Mouse (Mus musculus): ENCODE results near the gene Taf3. TPM values are rescaled to one million over a fixed set of nuclear protein-coding genes. Genes with fewer than 3 reads are reported as not detected.

The Taf3 gene
- total and polyA plus RNA-seq, 3 experiments = 8.3 to 20.9 TPM; not detected in 1

GRCm38 (mm10) chr2:10094327-10095100, 46.1 kb upstream of the Taf3 start:
- Histone ChIP-seq H3K79me2 (ENCODE audit: control insufficient read depth, insufficient read depth, low read length, poor library complexity) (no peaks in the 10 kb centered on the region), H3K4me3 (ENCODE audit: control insufficient read depth in 1 of 2, insufficient read depth in 1 of 2, low read depth in 2 of 2, low read length in 2 of 2) (no peak overlapping the region), H3K9me3 (replicated peaks; ENCODE audit: insufficient read depth, low read length) (no peaks in the 10 kb centered on the region), H3K4me1 (ENCODE audit: control insufficient read depth in 1 of 2, insufficient read depth in 2 of 2, low read length in 2 of 2) (no peaks in the 10 kb centered on the region), H3K27ac (ENCODE audit: control insufficient read depth, low read depth, low read length) (no peak overlapping the region), H3K36me3 (ENCODE audit: control insufficient read depth in 1 of 2, insufficient read depth in 2 of 2, low read length in 2 of 2) (peaks cover 0 to 6% of the 10 kb centered on the region in 2 experiments; a peak in 2 of 4 replicates), H3K9ac (ENCODE audit: control insufficient read depth, low read depth, low read length, poor library complexity, severe bottlenecking) (no peak overlapping the region), H3K27me3 (ENCODE audit: control insufficient read depth in 1 of 2, insufficient read depth in 2 of 2, low read length in 2 of 2) (no peaks in the 10 kb centered on the region)
- DNase-seq (ENCODE audit: low read depth, low spot score) = no peak
- TF ChIP-seq E2F4 (IDR thresholded peaks at IDR 0.05; ENCODE audit: borderline replicate concordance, low read depth, low read length) = no peak
- no peak for TF ChIP-seq CTCF (IDR thresholded peaks at IDR 0.05 in 2 of 3, conservative IDR thresholded peaks at IDR 0.05 in 1 of 3; ENCODE audit: control insufficient read depth in 1 of 3, insufficient read depth in 1 of 3, low read depth in 2 of 3, low read length in 3 of 3, poor library complexity in 1 of 3, severe bottlenecking in 1 of 3)
- no peak for TF ChIP-seq RAD21 (IDR thresholded peaks at IDR 0.05; ENCODE audit: low read depth, low read length)
- TF ChIP-seq UBTF (IDR thresholded peaks at IDR 0.05; ENCODE audit: borderline replicate concordance, insufficient read depth, low read depth, low read length) = no peak
- TF ChIP-seq GATA1 (IDR thresholded peaks at IDR 0.05; ENCODE audit: low read depth, low read length) = no peak
- no peak for TF ChIP-seq CHD1 (IDR thresholded peaks at IDR 0.05; ENCODE audit: low read depth, low read length)
- TF ChIP-seq TCF12 (IDR thresholded peaks at IDR 0.05; ENCODE audit: low read depth, low read length) = no peak
- no peak for TF ChIP-seq ELF1 (IDR thresholded peaks at IDR 0.05; ENCODE audit: low read depth, low read length)
- no peak for TF ChIP-seq ZC3H11A (IDR thresholded peaks at IDR 0.05; ENCODE audit: low read depth, low read length)
- TF ChIP-seq USF1 (IDR thresholded peaks at IDR 0.05; ENCODE audit: low read depth, low read length) = no peak
- TF ChIP-seq MAFK (IDR thresholded peaks at IDR 0.05; ENCODE audit: borderline replicate concordance, low read depth, low read length) = no peak
- TF ChIP-seq CHD2 (IDR thresholded peaks at IDR 0.05; ENCODE audit: low read length) = no peak
- TF ChIP-seq POLR2A (IDR thresholded peaks at IDR 0.05; ENCODE audit: control insufficient read depth in 1 of 2, insufficient read depth in 1 of 2, low read depth in 1 of 2, low read length in 2 of 2, poor library complexity in 1 of 2) = no peak
- TF ChIP-seq ZMIZ1 (IDR thresholded peaks at IDR 0.05; ENCODE audit: low read depth, low read length) = no peak
- no peak for TF ChIP-seq TBP (IDR thresholded peaks at IDR 0.05; ENCODE audit: low read depth, low read length)
- no peak for TF ChIP-seq ZNF384 (IDR thresholded peaks at IDR 0.05; ENCODE audit: low read depth, low read length)
- no peak for TF ChIP-seq SIN3A (IDR thresholded peaks at IDR 0.05; ENCODE audit: low read length)
- TF ChIP-seq RCOR1 (IDR thresholded peaks at IDR 0.05; ENCODE audit: low read depth, low read length) = no peak
- TF ChIP-seq JUND (IDR thresholded peaks at IDR 0.05; ENCODE audit: low read depth, low read length) = no peak
- TF ChIP-seq MYC (IDR thresholded peaks at IDR 0.05; ENCODE audit: low read depth, low read length) = no peak

DNA sequence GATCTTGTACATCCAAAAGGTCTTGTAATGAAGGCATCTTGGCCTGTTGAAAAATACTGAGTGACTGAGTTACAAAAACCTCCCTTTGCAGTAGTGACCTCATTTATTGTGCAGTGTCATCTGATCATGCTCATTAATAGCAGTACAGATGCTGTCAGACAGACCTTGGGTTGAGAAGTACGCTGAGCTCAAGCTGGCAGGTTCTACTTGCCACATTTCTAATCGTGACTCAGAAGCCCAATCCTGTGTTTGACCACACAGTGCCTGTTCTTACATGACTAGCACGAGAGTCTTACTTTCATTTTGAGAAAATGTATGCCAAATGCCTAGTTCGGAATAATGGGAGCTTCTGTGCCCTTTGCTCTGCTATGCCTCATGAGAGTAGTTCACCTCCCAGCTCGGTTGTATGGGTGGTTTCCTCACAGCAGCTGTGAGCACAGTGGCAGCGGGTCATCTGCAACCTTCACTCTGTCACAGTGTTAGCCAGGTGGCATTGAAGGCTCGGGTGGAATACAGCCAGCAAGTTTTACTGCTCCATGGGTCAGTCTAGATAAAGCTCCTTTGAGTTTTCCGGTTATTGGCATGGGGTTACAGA, 39.0 kb upstream of the Taf3 start:
- no peak overlapping the region for H3K4me3 ChIP-seq (ENCODE audit: control insufficient read depth in 1 of 2, insufficient read depth in 1 of 2, low read depth in 2 of 2, low read length in 2 of 2)
- peaks cover 3 to 10% of the 10 kb centered on the region in 2 experiments for H3K36me3 ChIP-seq (ENCODE audit: control insufficient read depth in 1 of 2, insufficient read depth in 2 of 2, low read length in 2 of 2)
- TF ChIP-seq ELF1 (IDR thresholded peaks at IDR 0.05; ENCODE audit: low read depth, low read length) = no peak
- no peak for TF ChIP-seq POLR2A (IDR thresholded peaks at IDR 0.05; ENCODE audit: control insufficient read depth in 1 of 2, insufficient read depth in 1 of 2, low read depth in 1 of 2, low read length in 2 of 2, poor library complexity in 1 of 2)
- TF ChIP-seq MAZ (IDR thresholded peaks at IDR 0.05; ENCODE audit: low read depth, low read length) = no peak
- TF ChIP-seq MYC (IDR thresholded peaks at IDR 0.05; ENCODE audit: low read depth, low read length) = no peak
- no peak for TF ChIP-seq ZMIZ1 (IDR thresholded peaks at IDR 0.05; ENCODE audit: low read depth, low read length)
- no peak for TF ChIP-seq BHLHE40 (IDR thresholded peaks at IDR 0.05; ENCODE audit: borderline replicate concordance, low read depth, low read length)
- TF ChIP-seq MYB (IDR thresholded peaks at IDR 0.05; ENCODE audit: low read depth, low read length) = no peak
- no peak for TF ChIP-seq ZKSCAN1 (IDR thresholded peaks at IDR 0.05; ENCODE audit: low read depth, low read length)
- no peak for TF ChIP-seq GATA1 (IDR thresholded peaks at IDR 0.05; ENCODE audit: low read depth, low read length)
- no peak for TF ChIP-seq HCFC1 (IDR thresholded peaks at IDR 0.05; ENCODE audit: low read depth, low read length)
- no peak for TF ChIP-seq MEF2A (IDR thresholded peaks at IDR 0.05; ENCODE audit: extremely low read depth, insufficient replicate concordance, low read depth, low read length, poor library complexity, severe bottlenecking)
- TF ChIP-seq JUND (IDR thresholded peaks at IDR 0.05; ENCODE audit: low read depth, low read length) = no peak
- no peak for TF ChIP-seq USF1 (IDR thresholded peaks at IDR 0.05; ENCODE audit: low read depth, low read length)
- TF ChIP-seq MAFK (IDR thresholded peaks at IDR 0.05; ENCODE audit: borderline replicate concordance, low read depth, low read length) = no peak
- no peak for TF ChIP-seq MAX (IDR thresholded peaks at IDR 0.05; ENCODE audit: low read length)
- no peak overlapping the region for H3K27ac ChIP-seq (ENCODE audit: control insufficient read depth, low read depth, low read length)
- no peak overlapping the region for H3K9ac ChIP-seq (ENCODE audit: control insufficient read depth, low read depth, low read length, poor library complexity, severe bottlenecking)
- no peaks in the 10 kb centered on the region for H3K4me1 ChIP-seq (ENCODE audit: control insufficient read depth in 1 of 2, insufficient read depth in 2 of 2, low read length in 2 of 2)
- no peak for DNase-seq (ENCODE audit: low read depth, low spot score)
- no peaks in the 10 kb centered on the region for H3K27me3 ChIP-seq (ENCODE audit: control insufficient read depth in 1 of 2, insufficient read depth in 2 of 2, low read length in 2 of 2)
- H3K9me3 ChIP-seq (replicated peaks; ENCODE audit: insufficient read depth, low read length) = no peaks in the 10 kb centered on the region
- peaks cover 32% of the 10 kb centered on the region for H3K79me2 ChIP-seq (ENCODE audit: control insufficient read depth, insufficient read depth, low read length, poor library complexity)

Data from MEL (cell line).